Mouse (Mus musculus) lung, adult 2 months (tissue): Measurements from ENCODE around the gene Rpl29.

Experiments
- CTCF ChIP-seq: fragments of 200-500 bp; IDR thresholded peaks from 2 replicates; pipeline ENCODE4 v1.5.1; 2011; ENCODE audit warnings: mild to moderate bottlenecking, low read length, control low read depth; ENCODE audit not compliant: insufficient read depth
- POLR2A ChIP-seq: fragments of 200-500 bp; IDR thresholded peaks from 2 replicates; pipeline ENCODE4 v1.6.1; 2011; ENCODE audit warnings: low read depth, mild to moderate bottlenecking, control low read depth, low read length, borderline replicate concordance; ENCODE audit errors: extremely low read depth

DNA sequence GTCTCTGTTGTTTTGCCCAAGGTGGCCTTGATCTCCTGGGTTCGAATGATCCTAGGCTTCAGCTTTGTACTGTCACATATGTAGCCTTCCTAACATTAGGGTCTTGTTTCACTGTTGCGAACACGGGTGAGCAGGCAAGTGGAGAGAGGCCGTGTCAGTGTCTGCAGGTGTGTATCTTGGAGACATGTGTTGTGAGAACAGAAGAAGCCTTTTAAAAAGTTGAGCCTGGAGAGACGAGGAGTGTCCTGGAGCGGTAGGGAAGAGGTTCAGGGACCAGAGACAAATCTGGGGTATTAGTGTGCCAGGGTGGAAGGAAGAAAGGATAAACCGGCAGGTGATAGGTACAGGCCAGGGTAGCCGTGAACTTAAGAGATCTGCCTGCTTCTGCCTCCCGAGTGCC lies 48.8 kb downstream of the Rpl29 start:
- TF ChIP-seq POLR2A = no peak
- no peak for TF ChIP-seq CTCF
